Mouse (Mus musculus): ENCODE data around the gene Chst8. TPM values are rescaled to one million over a fixed set of nuclear protein-coding genes. Genes with fewer than 3 reads are reported as not detected.

The Chst8 gene
- polyA plus RNA-seq, 1 experiment from 2014 or later, result 9.7 TPM

- ATAC-seq, result no peak
- no peaks in the 10 kb centered on the region for H3K9me3 ChIP-seq (replicated peaks)
- peaks cover 64% of the 10 kb centered on the region for H3K36me3 ChIP-seq (ENCODE audit: poor library complexity, severe bottlenecking)
- no peak overlapping the region for H3K9ac ChIP-seq
- no peak overlapping the region for H3K27ac ChIP-seq
- WGBS, result 91% methylated on average over 11 of the region's 11 CpGs
- H3K4me3 ChIP-seq, result no peak overlapping the region
- no peaks in the 10 kb centered on the region for H3K4me1 ChIP-seq
- no peaks in the 10 kb centered on the region for H3K27me3 ChIP-seq
- H3K4me2 ChIP-seq, result no peak overlapping the region
Measured at GRCm38 (mm10) chr7:34639798-34640197, 172.7 kb downstream of the Chst8 start.

DNA sequence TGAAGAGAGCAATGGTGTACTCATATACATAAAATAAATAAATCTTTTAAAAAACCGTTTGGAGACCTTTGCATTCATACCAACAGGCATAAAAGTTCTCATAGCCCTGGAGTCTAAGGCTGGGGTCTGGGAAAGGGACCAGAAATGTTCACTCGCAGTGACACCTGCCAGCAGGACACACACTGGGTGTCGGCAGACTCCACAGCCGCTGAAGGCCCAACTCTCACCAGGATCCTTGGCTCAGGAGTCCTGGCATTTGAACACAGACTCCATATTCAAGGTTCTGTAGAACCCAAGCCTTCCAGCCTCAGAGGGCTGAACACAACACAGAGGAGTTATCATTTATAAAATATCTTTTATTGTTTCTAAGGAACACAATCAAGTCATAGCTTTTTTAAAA lies 175.8 kb downstream of the Chst8 start:
- Histone ChIP-seq H3K27ac (no peak overlapping the region), H3K4me2 (no peak overlapping the region), H3K4me3 (no peak overlapping the region), H3K9me3 (replicated peaks) (no peaks in the 10 kb centered on the region), H3K36me3 (ENCODE audit: poor library complexity, severe bottlenecking) (peaks cover 33% of the 10 kb centered on the region), H3K27me3 (no peaks in the 10 kb centered on the region), H3K9ac (no peak overlapping the region), H3K4me1 (no peaks in the 10 kb centered on the region)
- 80% methylated on average over 4 of the region's 4 CpGs for WGBS
- ATAC-seq, result no peak

GRCm38 (mm10) chr7:34632966-34633742 lies 179.4 kb downstream of the Chst8 start:
- H3K4me2 ChIP-seq, result no peak overlapping the region
- whole genome bisulfite sequencing, result 87% methylated on average over 10 of the region's 10 CpGs
- H3K36me3 ChIP-seq (ENCODE audit: poor library complexity, severe bottlenecking), result no peaks in the 10 kb centered on the region
- H3K4me3 ChIP-seq, result no peak overlapping the region
- no peaks in the 10 kb centered on the region for H3K27me3 ChIP-seq
- no peak overlapping the region for H3K9ac ChIP-seq
- no peak for ATAC-seq
- peaks cover 16% of the 10 kb centered on the region for H3K4me1 ChIP-seq
- no peaks in the 10 kb centered on the region for H3K9me3 ChIP-seq (replicated peaks)
- no peak overlapping the region for H3K27ac ChIP-seq

DNA sequence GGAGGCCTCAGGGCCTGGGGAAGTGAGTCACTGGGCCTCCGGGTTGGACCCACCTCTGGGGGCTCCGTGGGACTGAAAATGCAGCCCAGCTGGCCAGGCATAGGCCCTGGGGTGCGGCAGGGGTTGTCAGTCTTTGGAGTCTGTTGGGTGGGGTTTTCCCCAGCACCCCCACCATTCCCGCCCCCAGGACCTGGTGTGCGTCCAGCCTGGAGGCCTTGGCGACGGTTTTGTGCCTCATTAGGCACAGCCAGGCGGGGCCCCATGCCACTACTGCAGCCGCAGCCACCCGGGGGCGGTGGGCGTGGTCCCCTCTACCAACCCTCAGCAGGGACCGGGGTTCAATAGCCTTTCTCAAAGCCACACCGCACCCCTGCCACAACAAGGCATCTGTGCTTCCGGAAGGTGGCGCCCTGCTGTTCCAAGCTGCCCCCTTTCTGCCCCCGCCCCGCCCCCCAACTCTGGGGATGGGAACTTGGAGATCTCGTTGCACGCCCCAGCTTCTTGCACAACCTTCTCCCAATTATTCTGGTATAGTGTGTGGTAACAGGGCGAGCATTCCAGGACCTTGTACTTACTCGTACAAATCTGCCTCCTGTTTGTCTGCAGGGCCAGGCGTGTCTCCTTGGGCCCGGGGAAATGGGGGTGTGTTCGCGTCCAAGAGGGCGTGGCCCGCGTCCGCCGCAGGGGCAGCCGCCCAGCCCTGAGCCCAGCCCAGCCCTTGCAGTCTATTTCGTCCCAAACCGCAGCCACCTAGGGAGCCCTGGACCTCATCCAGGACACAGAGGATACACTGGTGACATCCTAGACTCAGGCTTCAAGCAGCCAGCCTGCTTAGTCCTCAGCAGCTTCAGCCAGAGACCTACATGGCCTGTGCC lies 182.1 kb downstream of the Chst8 start:
- Histone ChIP-seq H3K9ac (peak overlapping the region; percentile 58), H3K4me2 (peak overlapping the region; percentile 64), H3K4me3 (peak overlapping the region; percentile 36), H3K36me3 (ENCODE audit: poor library complexity, severe bottlenecking) (no peaks in the 10 kb centered on the region), H3K27ac (peak overlapping the region; percentile 78), H3K9me3 (replicated peaks) (no peaks in the 10 kb centered on the region), H3K4me1 (peaks cover 16% of the 10 kb centered on the region), H3K27me3 (no peaks in the 10 kb centered on the region)
- ATAC-seq, result peak; percentile 84
- WGBS, result under 1% methylated on average over 34 of the region's 34 CpGs

DNA sequence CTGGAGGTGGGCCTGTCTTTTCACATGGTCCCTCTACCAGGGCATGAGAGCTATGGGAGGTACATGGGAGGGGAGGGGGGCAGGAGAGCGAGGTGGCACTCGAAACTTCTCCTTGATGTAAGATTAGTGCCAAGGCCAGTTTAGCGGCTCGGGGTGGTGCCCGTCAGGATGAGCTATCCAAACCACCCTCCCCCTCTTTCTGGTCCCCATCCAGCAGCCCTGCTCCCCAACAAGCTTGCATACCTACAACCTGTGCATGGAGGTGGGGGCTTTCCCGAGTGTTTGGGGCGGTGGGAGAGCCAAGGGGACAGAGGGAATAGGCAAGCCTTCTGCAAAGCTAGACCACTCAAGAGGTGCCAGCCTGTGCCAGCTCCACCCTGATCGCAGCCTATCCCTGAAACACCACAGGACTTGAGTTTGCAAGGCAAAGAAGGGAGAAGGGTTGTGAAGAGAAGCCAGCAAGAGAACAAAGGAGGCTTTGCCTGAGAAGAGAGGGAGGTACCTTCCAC lies 182.8 kb downstream of the Chst8 start:
- H3K27me3 ChIP-seq, result no peaks in the 10 kb centered on the region
- WGBS, result 36% methylated on average over 8 of the region's 8 CpGs
- peak overlapping the region; percentile 36 for H3K4me3 ChIP-seq
- H3K9ac ChIP-seq, result peak overlapping the region; percentile 58
- H3K9me3 ChIP-seq (replicated peaks), result no peaks in the 10 kb centered on the region
- peaks cover 16% of the 10 kb centered on the region for H3K4me1 ChIP-seq
- H3K27ac ChIP-seq, result peak overlapping the region; percentile 78
- peak; percentile 31 for ATAC-seq
- H3K4me2 ChIP-seq, result peak overlapping the region; percentile 64
- H3K36me3 ChIP-seq (ENCODE audit: poor library complexity, severe bottlenecking), result no peaks in the 10 kb centered on the region

Other genes starting within 250 kb of the Chst8 start
- gene Kctd15, start 156.0 kb downstream of the Chst8 start, polyA plus RNA-seq (2015; fragmentation: Nextera tagmentation; extraction: Ambion mirVana), result 28.9 and 35.8 TPM in 2 replicates
- 46.5 and 52.1 TPM in 2 replicates for gene Pepd, start 99.7 kb upstream of the Chst8 start, polyA plus RNA-seq (2015; fragmentation: Nextera tagmentation; extraction: Ambion mirVana)
- gene Cebpg, start 243.9 kb upstream of the Chst8 start, polyA plus RNA-seq (2015; fragmentation: Nextera tagmentation; extraction: Ambion mirVana), result 60.8 and 61.7 TPM in 2 replicates